12 mouse cellular contexts compared by ENCODE assay signal in genomic region chr1:179928822-179929221, GRCm38 (mm10). TPM values are rescaled to one million over a fixed set of nuclear protein-coding genes. Genes with fewer than 3 reads are reported as not detected.
A peak's percentile ranks its signal among the peaks of the same experiment; 100 is the strongest.
DNase-seq lines count a peak whose midpoint lies in the region; ATAC-seq and TF ChIP-seq lines count a peak whose summit lies in the region.
"Had no signal": no experiment of that assay in that cellular context is flagged by ENCODE, and none has a peak within 500 bp of the region (broad histone marks: within the 10 kb centered on the region; RNA-seq: fewer than 3 reads in every experiment).

No protein-coding gene starts in this region.

- no peak for ATAC-seq in hindbrain, postnatal 0 days
- no peak for ATAC-seq in midbrain, embryonic 15.5 days (replicated peaks)
- ATAC-seq: Patski had no signal

- intact Hi-C loops in left cerebral cortex, postnatal 4 days (cut with DNase I): no loop called here

- H3K9me3 ChIP-seq in hindbrain, postnatal 0 days (ENCODE audit: low read length): no peaks in the 10 kb centered on the region
- H3K9me3 ChIP-seq in hindbrain, embryonic 10.5 days: no peaks in the 10 kb centered on the region
- H3K9me3 ChIP-seq in ES-Bruce4 (replicated peaks; ENCODE audit: control insufficient read depth, insufficient read depth, low read length, poor library complexity, severe bottlenecking): no peaks in the 10 kb centered on the region
- H3K9me3 ChIP-seq in midbrain, embryonic 15.5 days: no peaks in the 10 kb centered on the region
- H3K9me3 ChIP-seq: limb, embryonic 13.5 days had no signal

- no peak overlapping the region for H3K27ac ChIP-seq in hindbrain, postnatal 0 days
- H3K27ac ChIP-seq in hindbrain, embryonic 10.5 days: no peak overlapping the region
- H3K27ac ChIP-seq in ES-Bruce4 (ENCODE audit: insufficient read depth, low read length): no peak overlapping the region
- no peak overlapping the region for H3K27ac ChIP-seq in bone marrow, adult 2 months (ENCODE audit: control insufficient read depth, insufficient read depth, low read depth, low read length, poor library complexity)
- no peak overlapping the region for H3K27ac ChIP-seq in midbrain, embryonic 15.5 days
- H3K27ac ChIP-seq: limb, embryonic 13.5 days had no signal

- H3K36me3 ChIP-seq in hindbrain, postnatal 0 days (ENCODE audit: insufficient read depth, low read length): no peaks in the 10 kb centered on the region
- no peaks in the 10 kb centered on the region for H3K36me3 ChIP-seq in hindbrain, embryonic 10.5 days
- no peaks in the 10 kb centered on the region for H3K36me3 ChIP-seq in ES-Bruce4 (ENCODE audit: control insufficient read depth, insufficient read depth, low read length, poor library complexity, severe bottlenecking)
- no peaks in the 10 kb centered on the region for H3K36me3 ChIP-seq in midbrain, embryonic 15.5 days (replicated peaks)
- H3K36me3 ChIP-seq: limb, embryonic 13.5 days had no signal

- H3K4me2 ChIP-seq in hindbrain, postnatal 0 days (ENCODE audit: low read depth, low read length): no peak overlapping the region
- no peak overlapping the region for H3K4me2 ChIP-seq in midbrain, embryonic 15.5 days
- H3K4me2 ChIP-seq: limb, embryonic 13.5 days had no signal

- no peak for DNase-seq in hindbrain, postnatal 0 days (ENCODE audit: low spot score)
- no peak for DNase-seq in hindbrain, embryonic 10.5 days (ENCODE audit: low spot score)
- peak; percentile 33 to 43 for DNase-seq in lung, postnatal 4 days
- DNase-seq in neural tube, embryonic 10.5 days (ENCODE audit: extremely low spot score, low spot score): no peak
- DNase-seq in left cerebral cortex, postnatal 4 days: no peak
- DNase-seq: cerebellum, adult 11 months; kidney, postnatal 10 days had no signal

- H3K4me3 ChIP-seq in hindbrain, postnatal 0 days (ENCODE audit: low read length): no peak overlapping the region
- H3K4me3 ChIP-seq in hindbrain, embryonic 10.5 days: no peak overlapping the region
- no peak overlapping the region for H3K4me3 ChIP-seq in ES-Bruce4 (ENCODE audit: low read depth, low read length)
- H3K4me3 ChIP-seq in bone marrow, adult 2 months (replicated peaks; ENCODE audit: control insufficient read depth, low read depth, low read length): no peak overlapping the region
- no peak overlapping the region for H3K4me3 ChIP-seq in midbrain, embryonic 15.5 days
- H3K4me3 ChIP-seq: limb, embryonic 13.5 days had no signal

- no peak for TF ChIP-seq EP300 in ES-Bruce4 (IDR thresholded peaks at IDR 0.05; ENCODE audit: insufficient read depth, low read depth, low read length)

- no peak overlapping the region for H3K9ac ChIP-seq in hindbrain, postnatal 0 days (replicated peaks; ENCODE audit: low read length)
- H3K9ac ChIP-seq in ES-Bruce4 (ENCODE audit: low read depth, poor library complexity, severe bottlenecking): no peak overlapping the region
- H3K9ac ChIP-seq in midbrain, embryonic 15.5 days: no peak overlapping the region
- H3K9ac ChIP-seq: limb, embryonic 13.5 days had no signal

- H3K4me1 ChIP-seq in hindbrain, postnatal 0 days (ENCODE audit: insufficient read depth, low read length): no peaks in the 10 kb centered on the region
- 0 out of 2 replicates have a peak, but pooled peaks cover 7% of the 10 kb centered on the region for H3K4me1 ChIP-seq in hindbrain, embryonic 10.5 days (replicated peaks)
- no peaks in the 10 kb centered on the region for H3K4me1 ChIP-seq in ES-Bruce4 (ENCODE audit: control insufficient read depth, insufficient read depth, low read length)
- H3K4me1 ChIP-seq in bone marrow, adult 2 months (ENCODE audit: control insufficient read depth, insufficient read depth, low read length): no peaks in the 10 kb centered on the region
- no peaks in the 10 kb centered on the region for H3K4me1 ChIP-seq in midbrain, embryonic 15.5 days
- H3K4me1 ChIP-seq: limb, embryonic 13.5 days had no signal

- WGBS in hindbrain, postnatal 0 days: 65% methylated on average over 7 of the region's 7 CpGs
- WGBS in hindbrain, embryonic 10.5 days: 55% methylated on average over 7 of the region's 7 CpGs
- WGBS in bone marrow, adult 2 months: 66% methylated on average over 7 of the region's 7 CpGs
- WGBS in midbrain, embryonic 15.5 days: 62% methylated on average over 7 of the region's 7 CpGs

- H3K27me3 ChIP-seq in hindbrain, postnatal 0 days (ENCODE audit: insufficient read depth, low read length): no peaks in the 10 kb centered on the region
- H3K27me3 ChIP-seq in hindbrain, embryonic 10.5 days (ENCODE audit: insufficient read depth, poor library complexity, severe bottlenecking): no peaks in the 10 kb centered on the region
- no peaks in the 10 kb centered on the region for H3K27me3 ChIP-seq in ES-Bruce4 (ENCODE audit: control insufficient read depth, insufficient read depth, low read length, poor library complexity, severe bottlenecking)
- no peaks in the 10 kb centered on the region for H3K27me3 ChIP-seq in midbrain, embryonic 15.5 days (replicated peaks)
- H3K27me3 ChIP-seq: limb, embryonic 13.5 days; Patski had no signal

- TF ChIP-seq POLR2A in ES-Bruce4 (IDR thresholded peaks at IDR 0.05; ENCODE audit: insufficient read depth, low read length): no peak
- TF ChIP-seq POLR2A in bone marrow, adult 2 months (IDR thresholded peaks at IDR 0.05; ENCODE audit: borderline replicate concordance, control insufficient read depth, low read depth, low read length): no peak

- peak; percentile 36 for TF ChIP-seq CTCF in hindbrain, postnatal 0 days (IDR thresholded peaks at IDR 0.05; ENCODE audit: low read depth)
- TF ChIP-seq CTCF in ES-Bruce4 (IDR thresholded peaks at IDR 0.05; ENCODE audit: low read depth, low read length): peak; percentile 59
- TF ChIP-seq CTCF in bone marrow, adult 2 months (IDR thresholded peaks at IDR 0.05; ENCODE audit: control insufficient read depth, insufficient read depth, low read length): 0 out of 2 replicates have a peak, but pooled peaks have one; percentile 11

RNA-seq across cellular contexts. Expression of gene Cdc42bpa, which starts 31.4 kb away (rescaled TPM):
- 84.3 and 90.9 TPM in 2 replicates for total RNA-seq in hindbrain, postnatal 0 days (2014; rRNA removed)
- 29.1 and 36.1 TPM in 2 replicates for polyA plus RNA-seq in hindbrain, postnatal 0 days (2015; fragmentation: Nextera tagmentation; extraction: Ambion mirVana)
- 11.0 and 13.2 TPM in 2 replicates for polyA plus RNA-seq in hindbrain, embryonic 10.5 days (2016; fragmentation: Nextera tagmentation; extraction: Ambion mirVana)
- 39.3 and 43.1 TPM in 2 replicates for polyA plus RNA-seq in ES-Bruce4 (2011; ENCODE audit: insufficient read depth, insufficient read length, low read depth, missing spikeins)
- 5.1 and 8.7 TPM in 2 replicates for polyA plus RNA-seq in bone marrow, adult 2 months (2011; ENCODE audit: insufficient read depth, insufficient read length, low replicate concordance, missing spikeins)
- total RNA-seq in left cerebral cortex, postnatal 4 days (2021): 100 to 1,000 TPM; 185 to 187 TPM
- 28.5 and 28.9 TPM in 2 replicates for polyA plus RNA-seq in midbrain, embryonic 15.5 days (2015; fragmentation: Nextera tagmentation; extraction: Ambion mirVana)

Comparison
In these comparisons a context has a peak if more than half of its experiments do, and no peak if none do; other contexts are left out.
1. DNase-seq: peak in lung, postnatal 4 days (2 of 2); none in hindbrain, postnatal 0 days (single experiment), hindbrain, embryonic 10.5 days (single experiment), neural tube, embryonic 10.5 days (single experiment) and left cerebral cortex, postnatal 4 days (single experiment).
2. Peak in every context shown above with its lines, with median percentiles within 50 percentile points of each other: CTCF ChIP-seq.